Mouse (Mus musculus) CH12.LX (cell line): Measurements from ENCODE around the gene Birc3. TPM values are rescaled to one million over a fixed set of nuclear protein-coding genes. Genes with fewer than 3 reads are reported as not detected.

ENCODE experiments used
- DNase-seq: peaks from one replicate; pipeline ENCODE4 v3.0.0-alpha.2; 2013; ENCODE audit errors: extremely low read depth
- H3K27ac ChIP-seq: 2 replicates; pipeline ENCODE4 v1.5.1; 2012; ENCODE audit warnings: low read depth, mild to moderate bottlenecking, control low read depth, moderate library complexity; ENCODE audit not compliant: insufficient read depth
- H3K27me3 ChIP-seq: replicated peaks from 2 replicates; pipeline ENCODE3; 2012; ENCODE audit warnings: inconsistent platforms
- H3K36me3 ChIP-seq, 2 experiments: replicated peaks in 1 of 2; 2 replicates each; pipeline versions ENCODE3 to v1.6.1; 2012; ENCODE audit warnings: inconsistent platforms in 1 of 2, low read length in 1 of 2, mild to moderate bottlenecking in 1 of 2, mixed read lengths in 1 of 2, moderate library complexity in 1 of 2; ENCODE audit not compliant: control insufficient read depth in 1 of 2, insufficient read depth in 1 of 2
- H3K4me1 ChIP-seq, 2 experiments: 2 replicates each; pipeline ENCODE4 v1.6.1; 2012; ENCODE audit warnings: inconsistent platforms in 1 of 2, moderate library complexity in 1 of 2; ENCODE audit not compliant: insufficient read depth in 2 of 2, control insufficient read depth in 1 of 2
- H3K4me2 ChIP-seq: 2 replicates; pipeline ENCODE4 v1.6.1; 2012; ENCODE audit warnings: low read depth, mild to moderate bottlenecking, control low read depth; ENCODE audit not compliant: poor library complexity, insufficient read depth, severe bottlenecking
- H3K4me3 ChIP-seq, 3 experiments: fragments of 150-350 bp in 1 of 3; sonication (generic) in 1 of 3; replicated peaks in 1 of 3; 2 replicates each; pipeline versions ENCODE3 to v1.5.1; 2011 to 2012; ENCODE audit warnings: low read depth in 2 of 3, low read length in 2 of 3, mild to moderate bottlenecking in 2 of 3, moderate library complexity in 2 of 3, control low read depth in 1 of 3, improper control_type of control experiment in 1 of 3, inconsistent platforms in 1 of 3, mixed read lengths in 1 of 3; ENCODE audit not compliant: poor library complexity in 1 of 3
- H3K79me2 ChIP-seq: replicated peaks from 2 replicates; pipeline ENCODE4 v1.6.1; 2012; ENCODE audit warnings: mild to moderate bottlenecking, moderate library complexity; ENCODE audit not compliant: control insufficient read depth, poor library complexity, insufficient read depth, severe bottlenecking; ENCODE audit errors: extremely low read depth
- H3K9ac ChIP-seq: 2 replicates; pipeline ENCODE4 v1.6.1; 2012; ENCODE audit warnings: low read depth, mild to moderate bottlenecking, control low read depth, moderate library complexity; ENCODE audit not compliant: insufficient read depth
- H3K9me3 ChIP-seq: replicated peaks from 2 replicates; pipeline ENCODE3; 2012; ENCODE audit warnings: low read length, inconsistent platforms, mixed read lengths
- BHLHE40 ChIP-seq: IDR thresholded peaks from 2 replicates; pipeline ENCODE4 v1.6.1; 2011; ENCODE audit warnings: mild to moderate bottlenecking, low read depth, low read length, improper control_type of control experiment
- CHD1 ChIP-seq: IDR thresholded peaks from 2 replicates; pipeline ENCODE4 v1.6.1; 2012; ENCODE audit warnings: low read depth, low read length, improper control_type of control experiment, inconsistent platforms
- CHD2 ChIP-seq: IDR thresholded peaks from 2 replicates; pipeline ENCODE4 v1.6.1; 2011; ENCODE audit warnings: low read length, improper control_type of control experiment
- CTCF ChIP-seq, 2 experiments: IDR thresholded peaks in 1 of 2; conservative IDR thresholded peaks in 1 of 2; 2 replicates each; pipeline ENCODE4 v1.5.1; 2011 to 2012; ENCODE audit warnings: low read depth in 2 of 2, low read length in 2 of 2, improper control_type of control experiment in 1 of 2, inconsistent platforms in 1 of 2, mild to moderate bottlenecking in 1 of 2, moderate library complexity in 1 of 2
- E2F4 ChIP-seq: IDR thresholded peaks from 2 replicates; pipeline ENCODE4 v1.6.1; 2011; ENCODE audit warnings: low read depth, low read length, improper control_type of control experiment; ENCODE audit not compliant: insufficient replicate concordance
- ELF1 ChIP-seq: IDR thresholded peaks from 2 replicates; pipeline ENCODE4 v1.6.1; 2014; ENCODE audit warnings: low read depth, mild to moderate bottlenecking, inconsistent platforms, low read length, improper control_type of control experiment
- EP300 ChIP-seq: IDR thresholded peaks from 2 replicates; pipeline ENCODE4 v1.6.1; 2011; ENCODE audit warnings: low read length, improper control_type of control experiment
- ETS1 ChIP-seq: conservative IDR thresholded peaks from 2 replicates; pipeline ENCODE4 v1.6.1; 2012; ENCODE audit warnings: low read depth, mild to moderate bottlenecking, inconsistent platforms, low read length, improper control_type of control experiment, moderate library complexity
- GABPA ChIP-seq: IDR thresholded peaks from 2 replicates; pipeline ENCODE4 v1.6.1; 2012; ENCODE audit warnings: low read depth, low read length, improper control_type of control experiment, inconsistent platforms; ENCODE audit not compliant: insufficient replicate concordance
- HCFC1 ChIP-seq: IDR thresholded peaks from 2 replicates; pipeline ENCODE4 v1.6.1; 2012; ENCODE audit warnings: low read depth, mild to moderate bottlenecking, inconsistent platforms, low read length, improper control_type of control experiment
- IRF4 ChIP-seq: IDR thresholded peaks from 2 replicates; pipeline ENCODE4 v1.6.1; 2014; ENCODE audit warnings: low read depth, mild to moderate bottlenecking, inconsistent platforms, low read length, improper control_type of control experiment
- JUN ChIP-seq: IDR thresholded peaks from 2 replicates; pipeline ENCODE4 v1.6.1; 2011; ENCODE audit warnings: low read depth, mild to moderate bottlenecking, low read length, improper control_type of control experiment, moderate library complexity; ENCODE audit not compliant: insufficient read depth
- JUND ChIP-seq: conservative IDR thresholded peaks from 2 replicates; pipeline ENCODE4 v1.6.1; 2011; ENCODE audit warnings: low read depth, low read length, improper control_type of control experiment
- KAT2A ChIP-seq: IDR thresholded peaks from 2 replicates; pipeline ENCODE4 v1.6.1; 2012; ENCODE audit warnings: low read length, improper control_type of control experiment, inconsistent platforms; ENCODE audit not compliant: insufficient replicate concordance
- MAFK ChIP-seq: IDR thresholded peaks from 2 replicates; pipeline ENCODE4 v1.6.1; 2011; ENCODE audit warnings: low read length, improper control_type of control experiment; ENCODE audit not compliant: insufficient replicate concordance
- MAX ChIP-seq: IDR thresholded peaks from 2 replicates; pipeline ENCODE4 v1.6.1; 2011; ENCODE audit warnings: low read length, improper control_type of control experiment
- MAZ ChIP-seq: IDR thresholded peaks from 2 replicates; pipeline ENCODE4 v1.6.1; 2012; ENCODE audit warnings: low read depth, mild to moderate bottlenecking, inconsistent platforms, low read length, improper control_type of control experiment, moderate library complexity
- MEF2A ChIP-seq: IDR thresholded peaks from 2 replicates; pipeline ENCODE4 v1.6.1; 2014; ENCODE audit warnings: low read depth, mild to moderate bottlenecking, inconsistent platforms, low read length, improper control_type of control experiment, borderline replicate concordance
- MXI1 ChIP-seq: IDR thresholded peaks from 2 replicates; pipeline ENCODE4 v1.6.1; 2011; ENCODE audit warnings: mild to moderate bottlenecking, low read depth, low read length, improper control_type of control experiment
- MYC ChIP-seq: IDR thresholded peaks from 2 replicates; pipeline ENCODE4 v1.6.1; 2011; ENCODE audit warnings: low read depth, mild to moderate bottlenecking, improper control_type of control experiment, low read length
- NELFE ChIP-seq: IDR thresholded peaks from 2 replicates; pipeline ENCODE4 v1.6.1; 2011; ENCODE audit warnings: low read depth, low read length, improper control_type of control experiment
- NRF1 ChIP-seq: IDR thresholded peaks from 2 replicates; pipeline ENCODE4 v1.6.1; 2014; ENCODE audit warnings: low read depth, mild to moderate bottlenecking, inconsistent platforms, low read length, improper control_type of control experiment, moderate library complexity
- PAX5 ChIP-seq: IDR thresholded peaks from 2 replicates; pipeline ENCODE4 v1.6.1; 2012; ENCODE audit warnings: low read length, inconsistent platforms, mixed read lengths
- POLR2A ChIP-seq: IDR thresholded peaks from 2 replicates; pipeline ENCODE4 v1.6.1; 2011; ENCODE audit warnings: low read depth, mild to moderate bottlenecking, improper control_type of control experiment, low read length
- POLR2AphosphoS2 ChIP-seq: IDR thresholded peaks from 2 replicates; pipeline ENCODE4 v1.6.1; 2011; ENCODE audit warnings: low read depth, low read length, improper control_type of control experiment
- RAD21 ChIP-seq: IDR thresholded peaks from 2 replicates; pipeline ENCODE4 v1.6.1; 2011; ENCODE audit warnings: low read depth, mild to moderate bottlenecking, low read length, improper control_type of control experiment, moderate library complexity
- RCOR1 ChIP-seq: conservative IDR thresholded peaks from 2 replicates; pipeline ENCODE4 v1.6.1; 2012; ENCODE audit warnings: low read depth, mild to moderate bottlenecking, inconsistent platforms, low read length, improper control_type of control experiment
- SIN3A ChIP-seq: IDR thresholded peaks from 2 replicates; pipeline ENCODE4 v1.6.1; 2012; ENCODE audit warnings: low read length, improper control_type of control experiment, inconsistent platforms
- SMC3 ChIP-seq: IDR thresholded peaks from 2 replicates; pipeline ENCODE4 v1.6.1; 2011; ENCODE audit warnings: low read depth, low read length, improper control_type of control experiment
- TBP ChIP-seq: conservative IDR thresholded peaks from 2 replicates; pipeline ENCODE4 v1.6.1; 2011; ENCODE audit warnings: low read depth, low read length, improper control_type of control experiment
- TCF12 ChIP-seq: IDR thresholded peaks from 2 replicates; pipeline ENCODE4 v1.6.1; 2014; ENCODE audit warnings: low read depth, mild to moderate bottlenecking, inconsistent platforms, low read length, improper control_type of control experiment
- UBTF ChIP-seq: IDR thresholded peaks from 2 replicates; pipeline ENCODE4 v1.6.1; 2012; ENCODE audit warnings: low read depth, mild to moderate bottlenecking, inconsistent platforms, low read length, improper control_type of control experiment, moderate library complexity
- USF1 ChIP-seq: IDR thresholded peaks from 2 replicates; pipeline ENCODE4 v1.6.1; 2014; ENCODE audit warnings: low read depth, mild to moderate bottlenecking, inconsistent platforms, low read length, improper control_type of control experiment
- USF2 ChIP-seq: conservative IDR thresholded peaks from 2 replicates; pipeline ENCODE4 v1.6.1; 2011; ENCODE audit warnings: low read depth, low read length, improper control_type of control experiment
- ZC3H11A ChIP-seq: IDR thresholded peaks from 2 replicates; pipeline ENCODE4 v1.6.1; 2012; ENCODE audit warnings: low read depth, mild to moderate bottlenecking, inconsistent platforms, low read length, improper control_type of control experiment
- ZKSCAN1 ChIP-seq: IDR thresholded peaks from 2 replicates; pipeline ENCODE4 v1.6.1; 2012; ENCODE audit warnings: low read depth, inconsistent platforms, low read length, improper control_type of control experiment, borderline replicate concordance
- ZMIZ1 ChIP-seq: IDR thresholded peaks from 2 replicates; pipeline ENCODE4 v1.6.1; 2012; ENCODE audit warnings: low read depth, mild to moderate bottlenecking, inconsistent platforms, low read length, improper control_type of control experiment
- ZNF384 ChIP-seq: IDR thresholded peaks from 2 replicates; pipeline ENCODE4 v1.6.1; 2012; ENCODE audit warnings: low read depth, low read length, improper control_type of control experiment, inconsistent platforms
- dilution Hi-C: fragments of 300-500 bp; cut with MboI; formaldehyde crosslinking; loops from 2 replicates; pipeline ENCODE4 v1.14.3; 2020; ENCODE audit warnings: low sequenced_read_pairs; ENCODE audit not compliant: extremely low pct_unique_long_range_greater_than_20kb, extremely low pct_ligation_motif_present
- in situ Hi-C: fragments of 300-500 bp; cut with MboI; formaldehyde crosslinking; loops from 3 replicates; pipeline ENCODE4 v1.14.3; 2019; ENCODE audit warnings: low sequenced_read_pairs, low pct_ligation_motif_present, low pct_unique_long_range_greater_than_20kb, mixed read lengths
- polyA plus RNA-seq: library from polyadenylated mRNA; unstranded; fragments of >175 nt; gene quantifications from 2 replicates; pipeline ENCODE4 v1.2.1, GENCODE M21; 2012; ENCODE audit warnings: low read depth; ENCODE audit not compliant: insufficient read length
- total RNA-seq, 2 experiments: library from RNA; depleted of rRNA; stranded (reverse); fragments of 300-350 nt in 1 of 2; fragments of >200 nt in 1 of 2; gene quantifications; 2 replicates each; pipeline ENCODE4 v1.2.3; 2012 to 2014

Birc3 gene
- total RNA-seq (2012; rRNA removed) (51.1 and 67.9 TPM in 2 replicates), total RNA-seq (2014; rRNA removed) (75.6 and 80.0 TPM in 2 replicates), polyA plus RNA-seq (67.8 and 73.2 TPM in 2 replicates)

DNA sequence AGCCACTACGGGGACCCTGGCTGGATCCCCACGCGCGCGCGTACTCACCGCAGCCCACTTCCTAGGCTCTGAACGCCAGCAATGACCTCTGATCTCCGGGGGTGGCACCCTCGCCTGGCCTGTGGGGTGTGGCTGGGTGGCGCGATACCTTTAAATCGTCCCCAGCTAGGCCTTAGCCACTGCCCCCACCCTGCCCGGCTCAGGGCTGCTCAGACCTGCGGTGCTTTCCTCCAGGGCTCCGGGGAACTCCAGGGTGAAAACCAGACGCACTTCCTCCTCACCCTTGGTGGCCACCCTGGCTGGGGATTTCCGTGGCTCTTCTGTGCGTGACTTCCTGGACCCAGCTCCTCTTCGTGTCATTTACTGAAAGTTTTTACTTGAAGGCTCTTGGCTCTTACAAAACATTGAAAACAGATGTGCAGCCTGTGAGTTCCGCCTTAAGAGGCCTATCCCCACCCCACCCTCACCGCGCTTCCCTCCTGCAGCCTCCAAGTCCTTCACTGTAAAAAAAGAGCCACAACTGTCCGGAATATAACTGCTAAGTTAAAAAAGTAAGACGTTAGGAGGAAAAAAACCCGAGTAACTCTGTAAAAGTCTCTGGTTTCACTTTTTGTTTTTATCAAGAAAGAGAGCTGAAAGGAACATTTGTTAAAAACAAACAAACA lies at the start of gene Birc3:
Birc3 (minus strand) TSS at position 412 of the 665 bp plus-strand sequence.
- peak; percentile 97 for DNase-seq
- dilution Hi-C loops (no loop called here), in situ Hi-C loops (loop anchor here (10.0 to 25.0 kb wide), 2 partner anchors 148 to 661 kb away; no protein-coding TSS in a partner anchor)
- peaks cover 26% of the 10 kb centered on the region for H3K9me3 ChIP-seq
- H3K27me3 ChIP-seq, result no peaks in the 10 kb centered on the region
- peak within 1 kb of the TSS; percentile 85; the same call in 1 of the 2 replicates for H3K4me2 ChIP-seq
- peak within 1 kb of the TSS; percentile 97 for H3K9ac ChIP-seq
- H3K79me2 ChIP-seq, result peaks cover 25% of the 10 kb centered on the region
- H3K27ac ChIP-seq, result peak within 1 kb of the TSS; percentile 98
- H3K4me3 ChIP-seq, result peak within 1 kb of the TSS; percentile 63 to 90 (median 65)
- H3K4me1 ChIP-seq, result peaks cover 13 to 36% of the 10 kb centered on the region in 2 experiments; a peak in 3 of 4 replicates
- H3K36me3 ChIP-seq, result peaks cover 17 to 29% of the 10 kb centered on the region in 2 experiments
- no peak; the same call in 1 of the 2 replicates for TF ChIP-seq POLR2AphosphoS2
- peak; percentile 68 for TF ChIP-seq JUND
- TF ChIP-seq MEF2A, result peak; percentile 91
- TF ChIP-seq GABPA, result no peak
- no peak for TF ChIP-seq E2F4
- peak; percentile 97 for TF ChIP-seq BHLHE40
- peak in 1 of 2 experiments; percentile 12; a peak in 1 of 4 replicates for TF ChIP-seq CTCF (conservative IDR thresholded peaks at IDR 0.05 in 1 of 2, IDR thresholded peaks at IDR 0.05 in 1 of 2; ENCODE audit: low read depth in 2 of 2, low read length in 2 of 2)
- no peak; the same call in 1 of the 2 replicates for TF ChIP-seq RCOR1
- TF ChIP-seq MAFK, result peak; percentile 69; the same call in 1 of the 2 replicates
- peak; percentile 74; the same call in 1 of the 2 replicates for TF ChIP-seq MXI1
- peak; percentile 75 for TF ChIP-seq MAZ
- TF ChIP-seq UBTF, result no peak; the same call in 1 of the 2 replicates
- TF ChIP-seq EP300, result peak; percentile 85
- no peak; the same call in 1 of the 2 replicates for TF ChIP-seq RAD21
- no peak for TF ChIP-seq ZKSCAN1
- peak; percentile 89 for TF ChIP-seq SIN3A
- peak; percentile 13; the same call in 1 of the 2 replicates for TF ChIP-seq NRF1
- peak; percentile 81 for TF ChIP-seq CHD2
- peak; percentile 86 for TF ChIP-seq MYC
- TF ChIP-seq USF2, result no peak
- peak; percentile 84 for TF ChIP-seq ZNF384
- TF ChIP-seq TBP, result peak; percentile 70
- TF ChIP-seq IRF4, result peak; percentile 79
- TF ChIP-seq ETS1, result peak; percentile 97
- TF ChIP-seq MAX, result peak; percentile 86
- TF ChIP-seq USF1, result no peak
- peak; percentile 47 for TF ChIP-seq NELFE
- no peak for TF ChIP-seq ZC3H11A
- TF ChIP-seq PAX5, result no peak
- TF ChIP-seq CHD1, result no peak; the same call in 1 of the 2 replicates
- TF ChIP-seq KAT2A, result 0 out of 2 replicates have a peak, but pooled peaks have one; percentile 67
- peak; percentile 90 for TF ChIP-seq ZMIZ1
- TF ChIP-seq JUN, result peak; percentile 21; the same call in 1 of the 2 replicates
- TF ChIP-seq POLR2A, result peak; percentile 75
- peak; percentile 94 for TF ChIP-seq TCF12
- peak; percentile 56 for TF ChIP-seq HCFC1
- TF ChIP-seq SMC3, result peak; percentile 22; the same call in 1 of the 2 replicates
- TF ChIP-seq ELF1, result peak; percentile 93
